Mouse (Mus musculus): ENCODE measurements around the gene Zfp74. TPM values are rescaled to one million over a fixed set of nuclear protein-coding genes. Genes with fewer than 3 reads are reported as not detected.

The Zfp74 gene
- polyA plus RNA-seq, 1 experiment from 2014 or later: 12.8 TPM

DNA sequence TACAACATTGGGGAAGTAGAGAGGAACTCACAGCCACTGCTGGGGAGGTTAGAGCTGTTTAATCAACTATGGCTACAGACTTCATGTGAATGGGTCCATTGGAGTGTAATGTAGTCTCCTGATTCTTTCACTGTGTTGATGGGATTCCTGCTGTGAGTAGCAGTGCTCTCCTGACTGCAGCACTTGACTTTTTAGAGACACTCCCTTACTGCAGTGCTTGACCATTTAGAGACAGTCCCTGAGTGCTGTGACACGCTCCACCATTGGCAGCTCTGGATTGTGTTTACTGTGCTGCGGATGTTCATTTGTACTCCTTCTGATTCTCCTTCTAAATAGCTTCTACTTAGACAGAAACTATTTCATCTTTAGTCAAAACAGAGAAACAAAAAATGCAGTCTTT lies 11.1 kb downstream of the Zfp74 start:
- Histone ChIP-seq H3K27ac (ENCODE audit: low read depth) (no peak overlapping the region), H3K36me3 (ENCODE audit: control insufficient read depth, insufficient read depth, low read length) (peaks cover 27% of the 10 kb centered on the region), H3K4me2 (ENCODE audit: low read length) (no peak overlapping the region), H3K4me1 (replicated peaks; ENCODE audit: control insufficient read depth, insufficient read depth, low read length) (no peaks in the 10 kb centered on the region), H3K9ac (ENCODE audit: low read length) (no peak overlapping the region), H3K4me3 (ENCODE audit: low read depth, low read length) (no peak overlapping the region), H3K9me3 (ENCODE audit: control insufficient read depth, low read length) (no peaks in the 10 kb centered on the region), H3K27me3 (replicated peaks; ENCODE audit: control insufficient read depth, insufficient read depth, low read length) (no peaks in the 10 kb centered on the region)
- WGBS: 39% methylated on average over 2 of the region's 2 CpGs
- ATAC-seq (replicated peaks; ENCODE audit: low FRiP score, low TSS enrichment, low read depth): no peak
- no peak for DNase-seq (ENCODE audit: low spot score)

DNA sequence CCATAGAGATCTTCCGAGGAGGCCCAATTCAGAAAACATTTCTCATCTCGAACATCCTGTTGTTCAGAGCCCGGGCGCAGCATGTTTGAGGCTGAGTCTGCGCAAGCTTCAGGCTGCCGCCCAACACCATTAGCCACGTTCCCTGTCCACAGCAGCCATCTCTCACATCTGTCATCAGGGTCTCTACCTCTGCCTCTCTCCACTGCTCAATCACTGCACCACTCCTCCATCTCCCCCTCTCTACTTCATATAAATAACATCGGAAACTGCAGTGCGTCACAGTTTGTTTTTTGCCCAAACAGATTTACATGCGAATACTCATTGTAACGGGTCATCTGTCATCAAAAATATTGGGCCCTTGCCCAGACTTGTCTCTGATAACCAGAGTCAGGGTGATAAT lies 12.9 kb downstream of the Zfp74 start:
- 90% methylated on average over 11 of the region's 11 CpGs for WGBS
- Histone ChIP-seq H3K9ac (ENCODE audit: low read length) (no peak overlapping the region), H3K27ac (ENCODE audit: low read depth) (no peak overlapping the region), H3K36me3 (ENCODE audit: control insufficient read depth, insufficient read depth, low read length) (peaks cover 40% of the 10 kb centered on the region), H3K9me3 (ENCODE audit: control insufficient read depth, low read length) (no peaks in the 10 kb centered on the region), H3K4me3 (ENCODE audit: low read depth, low read length) (no peak overlapping the region), H3K4me1 (replicated peaks; ENCODE audit: control insufficient read depth, insufficient read depth, low read length) (no peaks in the 10 kb centered on the region), H3K27me3 (replicated peaks; ENCODE audit: control insufficient read depth, insufficient read depth, low read length) (no peaks in the 10 kb centered on the region), H3K4me2 (ENCODE audit: low read length) (no peak overlapping the region)
- DNase-seq (ENCODE audit: low spot score) (no peak), ATAC-seq (replicated peaks; ENCODE audit: low FRiP score, low TSS enrichment, low read depth) (no peak)

DNA sequence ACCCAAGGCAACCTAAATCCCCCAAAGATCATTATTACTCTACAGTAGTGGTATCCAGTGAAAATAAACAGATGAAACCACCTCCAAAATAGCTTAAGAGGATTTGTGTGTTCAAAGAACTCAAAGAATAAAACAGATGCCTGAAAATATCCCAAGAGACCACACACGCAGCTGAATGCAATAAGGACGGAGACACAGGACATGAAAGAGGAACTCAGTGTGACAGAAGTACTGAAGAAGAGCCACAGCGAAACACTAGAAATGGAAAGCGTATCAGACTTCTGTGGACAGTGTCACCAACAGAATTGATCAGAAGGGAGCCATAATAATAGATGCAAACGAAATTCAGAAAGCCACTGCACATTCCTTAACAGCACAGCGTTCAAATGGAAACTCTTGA lies 15.0 kb downstream of the Zfp74 start:
- DNase-seq (ENCODE audit: low spot score) (no peak), ATAC-seq (replicated peaks; ENCODE audit: low FRiP score, low TSS enrichment, low read depth) (no peak)
- Histone ChIP-seq H3K4me2 (ENCODE audit: low read length) (no peak overlapping the region), H3K27ac (ENCODE audit: low read depth) (no peak overlapping the region), H3K9ac (ENCODE audit: low read length) (no peak overlapping the region), H3K9me3 (ENCODE audit: control insufficient read depth, low read length) (no peaks in the 10 kb centered on the region), H3K4me1 (replicated peaks; ENCODE audit: control insufficient read depth, insufficient read depth, low read length) (no peaks in the 10 kb centered on the region), H3K27me3 (replicated peaks; ENCODE audit: control insufficient read depth, insufficient read depth, low read length) (no peaks in the 10 kb centered on the region), H3K4me3 (ENCODE audit: low read depth, low read length) (no peak overlapping the region), H3K36me3 (ENCODE audit: control insufficient read depth, insufficient read depth, low read length) (peaks cover 59% of the 10 kb centered on the region)
- 89% methylated on average over 6 of the region's 6 CpGs for WGBS

DNA sequence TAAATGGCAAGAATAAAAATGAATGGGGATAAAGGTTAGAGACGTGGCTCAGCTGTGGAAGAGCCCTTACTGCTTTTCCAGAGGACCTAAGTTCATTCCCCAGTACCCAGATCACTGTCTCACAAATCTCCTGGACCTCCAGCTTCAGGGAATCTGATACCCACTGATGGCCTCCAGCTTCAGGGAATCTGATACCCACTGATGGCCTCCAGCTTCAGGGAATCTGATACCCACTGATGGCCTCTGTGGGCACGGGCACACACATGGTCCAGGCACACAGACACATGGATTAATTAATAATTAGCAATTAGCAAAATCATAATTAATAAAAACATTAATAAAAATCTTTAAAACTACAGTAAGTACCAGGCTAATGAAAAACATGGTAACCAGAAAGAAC lies 31.1 kb downstream of the Zfp74 start:
- H3K4me3 ChIP-seq (ENCODE audit: low read depth, low read length): no peak overlapping the region
- no peaks in the 10 kb centered on the region for H3K9me3 ChIP-seq (ENCODE audit: control insufficient read depth, low read length)
- no peak overlapping the region for H3K9ac ChIP-seq (ENCODE audit: low read length)
- H3K27me3 ChIP-seq (replicated peaks; ENCODE audit: control insufficient read depth, insufficient read depth, low read length): no peaks in the 10 kb centered on the region
- no peaks in the 10 kb centered on the region for H3K36me3 ChIP-seq (ENCODE audit: control insufficient read depth, insufficient read depth, low read length)
- no peaks in the 10 kb centered on the region for H3K4me1 ChIP-seq (replicated peaks; ENCODE audit: control insufficient read depth, insufficient read depth, low read length)
- H3K27ac ChIP-seq (ENCODE audit: low read depth): no peak overlapping the region
- DNase-seq (ENCODE audit: low spot score): no peak
- no peak for ATAC-seq (replicated peaks; ENCODE audit: low FRiP score, low TSS enrichment, low read depth)
- 75% methylated on average over 2 of the region's 2 CpGs for WGBS
- no peak overlapping the region for H3K4me2 ChIP-seq (ENCODE audit: low read length)

DNA sequence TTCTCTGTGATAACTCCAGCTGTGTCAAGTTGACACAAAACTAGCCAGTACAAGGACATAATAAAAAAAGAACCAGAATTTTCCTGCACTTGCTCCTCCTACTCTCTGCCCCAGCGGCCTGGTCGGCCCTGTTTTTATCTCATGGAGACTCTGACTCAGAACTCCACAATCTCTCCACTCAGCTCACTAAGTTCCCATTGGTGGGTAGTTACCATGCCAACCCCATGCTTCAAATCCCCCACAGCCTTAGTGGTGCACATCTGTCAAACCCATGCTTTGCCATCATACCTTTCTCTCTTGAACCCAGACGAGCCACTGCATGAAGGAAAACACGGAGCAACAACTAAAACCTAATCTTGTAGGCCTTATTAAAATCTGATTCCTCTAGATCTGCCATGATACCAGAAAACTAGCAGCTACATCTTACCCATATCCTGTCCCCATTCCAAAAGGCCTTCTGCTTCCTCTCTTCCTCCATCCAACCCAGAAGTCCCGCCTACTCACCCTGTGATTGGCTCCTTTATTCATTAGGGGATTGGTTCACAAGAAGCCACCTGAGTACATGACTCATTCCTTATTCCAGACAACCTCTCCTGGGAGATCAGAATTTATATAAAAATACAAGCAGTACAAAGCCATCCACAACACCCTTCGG lies 32.3 kb downstream of the Zfp74 start:
- ATAC-seq (replicated peaks; ENCODE audit: low FRiP score, low TSS enrichment, low read depth) (no peak), DNase-seq (ENCODE audit: low spot score) (no peak)
- Histone ChIP-seq H3K4me1 (replicated peaks; ENCODE audit: control insufficient read depth, insufficient read depth, low read length) (no peaks in the 10 kb centered on the region), H3K36me3 (ENCODE audit: control insufficient read depth, insufficient read depth, low read length) (peaks cover 7% of the 10 kb centered on the region; the same call in 1 of the 2 replicates), H3K9me3 (ENCODE audit: control insufficient read depth, low read length) (no peaks in the 10 kb centered on the region), H3K27me3 (replicated peaks; ENCODE audit: control insufficient read depth, insufficient read depth, low read length) (no peaks in the 10 kb centered on the region), H3K4me2 (ENCODE audit: low read length) (no peak overlapping the region), H3K9ac (ENCODE audit: low read length) (no peak overlapping the region), H3K27ac (ENCODE audit: low read depth) (no peak overlapping the region), H3K4me3 (ENCODE audit: low read depth, low read length) (no peak overlapping the region)
- 83% methylated on average over 6 of the region's 6 CpGs for WGBS

DNA sequence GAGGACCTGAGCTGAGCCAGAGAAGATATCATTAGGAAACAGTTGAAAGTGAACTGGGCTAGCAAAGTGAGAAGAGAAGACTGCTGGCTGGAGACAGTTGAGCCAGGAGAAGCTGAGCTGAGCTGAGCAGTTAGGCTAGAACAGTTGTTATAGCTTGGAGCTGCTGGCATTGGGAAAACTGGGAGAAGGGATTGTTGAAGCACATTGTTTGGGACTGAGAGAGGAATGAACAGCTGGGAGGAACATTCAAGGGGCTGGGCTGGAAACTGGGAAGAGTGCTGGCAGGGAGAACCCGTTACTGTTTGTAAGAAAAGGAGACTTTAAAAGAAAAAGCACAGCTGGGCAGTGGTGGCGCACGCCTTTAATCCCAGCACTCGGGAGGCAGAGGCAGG lies 35.8 kb downstream of the Zfp74 start:
- Histone ChIP-seq H3K9me3 (ENCODE audit: control insufficient read depth, low read length) (no peaks in the 10 kb centered on the region; the same call in 1 of the 2 replicates), H3K4me1 (replicated peaks; ENCODE audit: control insufficient read depth, insufficient read depth, low read length) (no peaks in the 10 kb centered on the region), H3K27me3 (replicated peaks; ENCODE audit: control insufficient read depth, insufficient read depth, low read length) (no peaks in the 10 kb centered on the region), H3K36me3 (ENCODE audit: control insufficient read depth, insufficient read depth, low read length) (peaks cover 38% of the 10 kb centered on the region), H3K27ac (ENCODE audit: low read depth) (no peak overlapping the region), H3K9ac (ENCODE audit: low read length) (no peak overlapping the region), H3K4me2 (ENCODE audit: low read length) (no peak overlapping the region), H3K4me3 (ENCODE audit: low read depth, low read length) (no peak overlapping the region)
- no peak for ATAC-seq (replicated peaks; ENCODE audit: low FRiP score, low TSS enrichment, low read depth)
- WGBS: 79% methylated on average over 4 of the region's 4 CpGs
- no peak for DNase-seq (ENCODE audit: low spot score)

DNA sequence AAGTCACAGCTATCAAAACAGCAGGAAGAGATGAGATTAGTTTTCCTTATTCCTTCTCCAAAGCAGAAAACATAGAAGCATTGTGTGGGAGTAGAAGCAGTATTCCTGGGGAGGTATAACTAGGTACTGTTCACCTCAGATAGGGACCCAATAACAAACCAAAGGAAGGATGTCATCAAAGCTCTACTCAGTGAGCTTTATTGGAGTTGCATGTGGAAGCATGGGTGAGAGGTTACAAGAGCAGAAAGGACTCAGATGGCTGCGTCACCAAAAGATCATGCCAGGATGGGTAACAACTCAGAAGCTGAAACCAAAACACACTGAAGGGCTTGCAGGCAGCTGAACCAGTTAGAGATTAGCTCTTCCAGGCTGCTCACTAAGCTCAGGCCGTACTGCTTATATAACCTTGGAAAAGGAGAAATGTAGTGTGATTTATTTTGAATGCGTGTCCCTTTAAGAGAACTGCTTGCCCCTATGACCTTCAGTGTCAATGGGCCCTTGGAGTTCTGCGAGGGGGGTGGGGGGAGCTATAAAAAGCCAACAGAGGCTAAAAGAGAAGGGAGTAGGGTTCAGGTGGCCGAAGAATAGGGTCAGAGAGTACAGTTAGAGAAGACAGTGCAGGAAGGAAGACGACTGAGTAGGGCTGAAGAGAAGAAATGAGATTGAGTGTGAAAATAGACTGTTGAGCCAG lies 36.4 kb downstream of the Zfp74 start:
- H3K9ac ChIP-seq (ENCODE audit: low read length): no peak overlapping the region
- no peak for ATAC-seq (replicated peaks; ENCODE audit: low FRiP score, low TSS enrichment, low read depth)
- no peaks in the 10 kb centered on the region for H3K4me1 ChIP-seq (replicated peaks; ENCODE audit: control insufficient read depth, insufficient read depth, low read length)
- no peaks in the 10 kb centered on the region for H3K27me3 ChIP-seq (replicated peaks; ENCODE audit: control insufficient read depth, insufficient read depth, low read length)
- WGBS: 51% methylated on average over 6 of the region's 6 CpGs
- H3K4me2 ChIP-seq (ENCODE audit: low read length): no peak overlapping the region
- H3K27ac ChIP-seq (ENCODE audit: low read depth): no peak overlapping the region
- H3K4me3 ChIP-seq (ENCODE audit: low read depth, low read length): no peak overlapping the region
- peaks cover 43% of the 10 kb centered on the region for H3K36me3 ChIP-seq (ENCODE audit: control insufficient read depth, insufficient read depth, low read length)
- DNase-seq (ENCODE audit: low spot score): no peak
- H3K9me3 ChIP-seq (ENCODE audit: control insufficient read depth, low read length): no peaks in the 10 kb centered on the region; the same call in 1 of the 2 replicates

DNA sequence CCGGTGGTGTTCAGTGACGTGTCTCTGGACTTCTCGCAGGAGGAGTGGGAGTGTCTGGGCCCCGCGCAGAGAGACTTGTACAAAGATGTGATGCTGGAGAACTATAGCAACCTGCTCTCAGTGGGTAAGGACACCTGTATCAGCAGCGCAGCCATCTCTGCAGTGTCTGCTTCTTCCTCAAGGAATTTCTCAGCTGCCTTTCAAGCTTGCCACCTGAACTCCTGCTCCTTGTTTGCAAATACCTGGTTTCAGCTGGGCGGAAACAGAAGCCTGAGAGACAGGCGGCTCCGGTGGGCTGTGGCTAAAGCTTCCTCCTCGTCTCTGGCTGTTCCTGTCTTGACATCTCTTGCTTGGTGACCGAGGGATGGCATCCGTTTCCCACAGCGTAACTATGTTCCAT lies 41.7 kb downstream of the Zfp74 start:
- peaks cover 56% of the 10 kb centered on the region for H3K36me3 ChIP-seq (ENCODE audit: control insufficient read depth, insufficient read depth, low read length)
- no peak overlapping the region for H3K27ac ChIP-seq (ENCODE audit: low read depth)
- no peaks in the 10 kb centered on the region; the same call in 1 of the 2 replicates for H3K9me3 ChIP-seq (ENCODE audit: control insufficient read depth, low read length)
- H3K9ac ChIP-seq (ENCODE audit: low read length): no peak overlapping the region
- no peaks in the 10 kb centered on the region for H3K27me3 ChIP-seq (replicated peaks; ENCODE audit: control insufficient read depth, insufficient read depth, low read length)
- no peak overlapping the region for H3K4me2 ChIP-seq (ENCODE audit: low read length)
- 90% methylated on average over 13 of the region's 13 CpGs for WGBS
- H3K4me1 ChIP-seq (replicated peaks; ENCODE audit: control insufficient read depth, insufficient read depth, low read length): peaks cover 11% of the 10 kb centered on the region
- ATAC-seq (replicated peaks; ENCODE audit: low FRiP score, low TSS enrichment, low read depth) (no peak), DNase-seq (ENCODE audit: low spot score) (no peak)
- H3K4me3 ChIP-seq (ENCODE audit: low read depth, low read length): no peak overlapping the region

DNA sequence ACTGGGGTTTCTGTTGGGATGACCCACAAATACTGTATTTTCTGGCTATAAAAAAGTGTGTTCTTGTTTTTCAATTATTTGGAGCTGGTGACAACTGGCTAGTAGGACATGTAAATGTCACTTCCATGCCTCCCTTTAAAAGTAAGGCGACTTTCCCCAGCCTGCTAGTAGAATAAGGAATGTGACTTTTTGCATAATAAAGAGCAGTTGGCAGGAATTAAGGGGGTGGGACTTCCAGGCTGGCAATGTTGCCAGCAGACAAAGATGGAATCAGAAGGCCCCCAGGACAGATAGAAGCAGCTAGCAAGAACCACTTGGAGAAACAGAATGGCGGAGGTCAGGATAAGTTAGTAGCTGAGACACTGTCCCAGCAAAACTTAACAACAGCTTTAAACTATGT lies 43.6 kb downstream of the Zfp74 start:
- Histone ChIP-seq H3K9ac (ENCODE audit: low read length) (no peak overlapping the region), H3K36me3 (ENCODE audit: control insufficient read depth, insufficient read depth, low read length) (peaks cover 40% of the 10 kb centered on the region), H3K9me3 (ENCODE audit: control insufficient read depth, low read length) (no peaks in the 10 kb centered on the region; the same call in 1 of the 2 replicates), H3K4me3 (ENCODE audit: low read depth, low read length) (no peak overlapping the region), H3K27ac (ENCODE audit: low read depth) (no peak overlapping the region), H3K4me1 (replicated peaks; ENCODE audit: control insufficient read depth, insufficient read depth, low read length) (peaks cover 11% of the 10 kb centered on the region), H3K27me3 (replicated peaks; ENCODE audit: control insufficient read depth, insufficient read depth, low read length) (no peaks in the 10 kb centered on the region), H3K4me2 (ENCODE audit: low read length) (no peak overlapping the region)
- WGBS: 69% methylated on average over 2 of the region's 2 CpGs
- DNase-seq (ENCODE audit: low spot score) (no peak), ATAC-seq (replicated peaks; ENCODE audit: low FRiP score, low TSS enrichment, low read depth) (no peak)

Measured in intestine, embryonic 14.5 days (tissue).